In genomic region chr16:45204438-45204837, GRCm38 (mm10) we compare ENCODE assay signal across 22 mouse cellular contexts. TPM values are rescaled to one million over a fixed set of nuclear protein-coding genes. Genes with fewer than 3 reads are reported as not detected.
"Had no signal": no experiment of that assay in that cellular context is flagged by ENCODE, and none has a peak within 500 bp of the region (broad histone marks: within the 10 kb centered on the region; RNA-seq: fewer than 3 reads in every experiment).

No protein-coding gene starts in this region.

- H3K4me1 ChIP-seq: lung, embryonic 15.5 days; midbrain, embryonic 13.5 days; midbrain, embryonic 15.5 days; neural tube, embryonic 12.5 days had no signal

- H3K4me3 ChIP-seq: lung, embryonic 15.5 days; megakaryocyte, embryonic 14.5 days; midbrain, embryonic 13.5 days; midbrain, embryonic 15.5 days; neural tube, embryonic 12.5 days had no signal

- H3K9ac ChIP-seq: liver, postnatal 0 days; lung, embryonic 15.5 days; midbrain, embryonic 13.5 days; midbrain, embryonic 15.5 days; neural tube, embryonic 12.5 days had no signal

- H3K27me3 ChIP-seq: lung, embryonic 15.5 days; megakaryocyte, embryonic 14.5 days; midbrain, embryonic 13.5 days; midbrain, embryonic 15.5 days; neural tube, embryonic 12.5 days had no signal

- H3K27ac ChIP-seq: lung, embryonic 15.5 days; macrophage; midbrain, embryonic 13.5 days; midbrain, embryonic 15.5 days; neural tube, embryonic 12.5 days had no signal

- ATAC-seq: liver, postnatal 0 days; lung, postnatal 0 days; midbrain, embryonic 13.5 days; midbrain, embryonic 15.5 days had no signal

- DNase-seq: liver, postnatal 0 days; lung, adult 2 months; lung, postnatal 14 days; lung, postnatal 36 days; retina, postnatal 1 day; right cerebral cortex, adult 18-20 months; right cerebral cortex, postnatal 25 days; right cerebral cortex, postnatal 4 days; spleen, adult 18-20 months; thymus, adult 18-20 months; thymus, postnatal 14 days; thymus, postnatal 36 days had no signal

- H3K36me3 ChIP-seq: lung, embryonic 15.5 days; midbrain, embryonic 13.5 days; midbrain, embryonic 15.5 days; neural tube, embryonic 12.5 days had no signal

- H3K9me3 ChIP-seq: lung, embryonic 15.5 days; megakaryocyte, embryonic 14.5 days; midbrain, embryonic 13.5 days; midbrain, embryonic 15.5 days; neural tube, embryonic 12.5 days had no signal

- H3K4me2 ChIP-seq: lung, embryonic 15.5 days; midbrain, embryonic 11.5 days; midbrain, embryonic 13.5 days; midbrain, embryonic 15.5 days; neural tube, embryonic 12.5 days had no signal

RNA-seq across cellular contexts. Expression of gene Btla, which starts 19.7 kb away (rescaled TPM):
- total RNA-seq: midbrain, postnatal 0 days had no signal
- polyA plus RNA-seq: stomach, embryonic 14.5 days had no signal
